Mouse (Mus musculus) liver, adult 2 months (tissue): ENCODE measurements around the gene Epn2.

Experiments used
- CTCF ChIP-seq: fragments of 200-500 bp; IDR thresholded peaks from 2 replicates; pipeline ENCODE4 v1.5.1; 2011; ENCODE audit warnings: low read depth, low read length, control low read depth
- POLR2A ChIP-seq: fragments of 200-500 bp; IDR thresholded peaks from 2 replicates; pipeline ENCODE4 v1.6.1; 2011; ENCODE audit warnings: low read length, control low read depth; ENCODE audit not compliant: insufficient read depth; ENCODE audit errors: extremely low read depth

- TF ChIP-seq POLR2A: no peak
- no peak for TF ChIP-seq CTCF
These were observed 85.9 kb downstream of the Epn2 start for GRCm38 (mm10) chr11:61493525-61494128.
